Mouse (Mus musculus) adrenal gland, postnatal 4 days (tissue): ENCODE measurements around the gene Fndc5. TPM values are rescaled to one million over a fixed set of nuclear protein-coding genes. Genes with fewer than 3 reads are reported as not detected.

Experiments used
- DNase-seq, 2 experiments: peaks; one replicate each; pipeline ENCODE4 v3.0.0; 2021 to 2022; ENCODE audit warnings: low spot score in 2 of 2, mixed read lengths in 2 of 2
- total RNA-seq, 2 experiments: library from RNA; stranded (reverse); gene quantifications; 2 replicates each; pipeline ENCODE4 v1.2.3; 2021

The Fndc5 gene
- total RNA-seq, 2 experiments from 2014 or later: 13.0 to 13.2 TPM

- DNase-seq: no peak
These were observed 14.7 kb upstream of the Fndc5 start for GRCm38 (mm10) chr4:129122107-129122506.

- DNase-seq: no peak
These were observed 14.1 kb upstream of the Fndc5 start for GRCm38 (mm10) chr4:129122719-129123118.

- no peak for DNase-seq
These were observed 12.1 kb upstream of the Fndc5 start for GRCm38 (mm10) chr4:129124652-129125146.

- no peak for DNase-seq
These were observed 10.9 kb upstream of the Fndc5 start for GRCm38 (mm10) chr4:129125736-129126451.

GRCm38 (mm10) chr4:129128582-129129338, 8.0 kb upstream of the Fndc5 start:
- DNase-seq: no peak

- no peak for DNase-seq
These were observed 7.4 kb upstream of the Fndc5 start for GRCm38 (mm10) chr4:129129387-129129786.

- DNase-seq: no peak
These were observed 6.7 kb upstream of the Fndc5 start for GRCm38 (mm10) chr4:129130149-129130548.

- DNase-seq: no peak
These were observed 6.0 kb upstream of the Fndc5 start for GRCm38 (mm10) chr4:129130755-129131303.

- peak; percentile 39 to 67 for DNase-seq
These were observed 1.8 kb upstream of the Fndc5 start for GRCm38 (mm10) chr4:129134799-129135585.

GRCm38 (mm10) chr4:129135637-129136036, 1.2 kb upstream of the Fndc5 start:
- no peak for DNase-seq

GRCm38 (mm10) chr4:129136189-129136578, 615 bp upstream of the Fndc5 start:
- DNase-seq: no peak

GRCm38 (mm10) chr4:129137392-129138321, 858 bp downstream of the Fndc5 start:
- DNase-seq: no peak

- DNase-seq: no peak
These were observed 2.8 kb downstream of the Fndc5 start for GRCm38 (mm10) chr4:129139642-129140041.

- no peak for DNase-seq
These were observed 4.0 kb downstream of the Fndc5 start for GRCm38 (mm10) chr4:129140808-129141207.

GRCm38 (mm10) chr4:129141560-129142438, 5.0 kb downstream of the Fndc5 start:
- no peak for DNase-seq

- DNase-seq: no peak
These were observed 5.7 kb downstream of the Fndc5 start for GRCm38 (mm10) chr4:129142439-129143045.

GRCm38 (mm10) chr4:129143509-129143908, 6.7 kb downstream of the Fndc5 start:
- DNase-seq: no peak
